ENCODE assay signal across 21 mouse cellular contexts in the genomic region with DNA sequence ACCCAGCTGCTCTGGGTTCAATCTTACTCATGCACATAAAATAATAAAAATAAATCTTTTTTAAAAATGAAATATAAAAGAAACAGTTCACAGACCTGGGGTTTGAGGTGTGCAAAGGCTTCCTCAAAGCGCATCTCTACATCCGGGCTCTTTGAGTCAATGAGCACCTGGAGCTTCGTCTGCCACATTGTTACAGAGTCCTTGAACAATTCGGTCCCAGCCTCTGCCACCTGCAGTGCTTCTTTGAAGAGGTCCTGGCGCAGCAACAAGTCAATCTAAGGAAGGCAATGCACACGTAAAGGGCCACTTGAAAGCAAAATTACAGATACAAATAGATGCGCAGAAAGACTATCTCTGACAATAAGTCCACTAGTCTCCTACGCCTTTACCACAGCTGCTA.
"Had no signal": no experiment of that assay in that cellular context is flagged by ENCODE, and none has a peak within 500 bp of the region (broad histone marks: within the 10 kb centered on the region; RNA-seq: fewer than 3 reads in every experiment).

No protein-coding gene starts in this region.

- H3K27ac ChIP-seq: kidney, postnatal 0 days; layer of hippocampus, adult 2 months; limb, embryonic 10.5 days; limb, embryonic 13.5 days; macrophage; midbrain, embryonic 12.5 days; midbrain, embryonic 15.5 days; neural tube, embryonic 12.5 days; neural tube, embryonic 15.5 days; stomach, postnatal 0 days had no signal

- H3K4me3 ChIP-seq: layer of hippocampus, adult 2 months; limb, embryonic 10.5 days; limb, embryonic 13.5 days; midbrain, embryonic 12.5 days; midbrain, embryonic 15.5 days; neural tube, embryonic 12.5 days; neural tube, embryonic 15.5 days had no signal

- H3K4me2 ChIP-seq: limb, embryonic 13.5 days; lung, embryonic 14.5 days; midbrain, embryonic 12.5 days; midbrain, embryonic 15.5 days; neural tube, embryonic 12.5 days; neural tube, embryonic 15.5 days had no signal

- H3K4me1 ChIP-seq: limb, embryonic 10.5 days; limb, embryonic 13.5 days; midbrain, embryonic 12.5 days; midbrain, embryonic 15.5 days; neural tube, embryonic 12.5 days; neural tube, embryonic 15.5 days had no signal

- H3K9ac ChIP-seq: limb, embryonic 13.5 days; lung, embryonic 14.5 days; midbrain, embryonic 12.5 days; midbrain, embryonic 15.5 days; neural tube, embryonic 12.5 days; neural tube, embryonic 15.5 days had no signal

- DNase-seq: kidney, adult 2 months; kidney, postnatal 25 days; layer of hippocampus, adult 9-11 months; lung, embryonic 14.5 days; right cerebral cortex, adult 18-20 months; right cerebral cortex, postnatal 14 days; right cerebral cortex, postnatal 4 days; thymus, adult 18-20 months; thymus, postnatal 25 days had no signal

- ATAC-seq: intestine, embryonic 16.5 days; lung, postnatal 0 days; midbrain, embryonic 15.5 days had no signal

- H3K27me3 ChIP-seq: limb, embryonic 13.5 days; midbrain, embryonic 12.5 days; midbrain, embryonic 15.5 days; neural tube, embryonic 12.5 days; neural tube, embryonic 15.5 days had no signal

- H3K9me3 ChIP-seq: limb, embryonic 10.5 days; limb, embryonic 13.5 days; midbrain, embryonic 12.5 days; midbrain, embryonic 15.5 days; neural tube, embryonic 12.5 days; neural tube, embryonic 15.5 days had no signal
